Mouse (Mus musculus) kidney, embryonic 14.5 days (tissue): ENCODE results near the gene Gm21970. TPM values are rescaled to one million over a fixed set of nuclear protein-coding genes. Genes with fewer than 3 reads are reported as not detected.

ENCODE experiments used
- ATAC-seq: fragments of 200-750 bp; cut with Nextera tagmentation; 2 replicates; pipeline ENCODE4 v1.8.0; 2017; ENCODE audit warnings: moderate number of reproducible peaks, mild to moderate bottlenecking, moderate TSS enrichment, moderate library complexity; ENCODE audit not compliant: low FRiP score, low TSS enrichment
- H3K27ac ChIP-seq: fragments of 300-500 bp; sonication (generic); 2 replicates; pipeline ENCODE4 v1.5.1; 2014; ENCODE audit warnings: low read depth, mild to moderate bottlenecking, low read length, moderate library complexity, mixed read lengths
- H3K27me3 ChIP-seq: fragments of 300-500 bp; sonication (generic); 2 replicates; pipeline ENCODE4 v1.6.1; 2014; ENCODE audit warnings: mild to moderate bottlenecking, low read length; ENCODE audit not compliant: control insufficient read depth, insufficient read depth
- H3K36me3 ChIP-seq: fragments of 300-500 bp; sonication (generic); 2 replicates; pipeline ENCODE4 v1.6.1; 2014; ENCODE audit warnings: low read length, mixed read lengths; ENCODE audit not compliant: control insufficient read depth, insufficient read depth
- H3K4me1 ChIP-seq: fragments of 300-500 bp; sonication (generic); 2 replicates; pipeline ENCODE4 v1.6.1; 2014; ENCODE audit warnings: low read length, mixed read lengths; ENCODE audit not compliant: control insufficient read depth, insufficient read depth
- H3K4me2 ChIP-seq: fragments of 300-500 bp; sonication (generic); replicated peaks from 2 replicates; pipeline ENCODE4 v1.6.1; 2014; ENCODE audit warnings: low read depth, mild to moderate bottlenecking, low read length
- H3K4me3 ChIP-seq: fragments of 300-500 bp; sonication (generic); 2 replicates; pipeline ENCODE4 v1.5.1; 2014; ENCODE audit warnings: mild to moderate bottlenecking, low read length
- H3K9ac ChIP-seq: fragments of 300-500 bp; sonication (generic); 2 replicates; pipeline ENCODE4 v1.6.1; 2014; ENCODE audit warnings: low read depth, mild to moderate bottlenecking, low read length, moderate library complexity
- H3K9me3 ChIP-seq: fragments of 300-500 bp; sonication (generic); 2 replicates; pipeline ENCODE4 v1.6.1; 2016; ENCODE audit warnings: low read length; ENCODE audit not compliant: control insufficient read depth
- WGBS: fragments of 180-500 bp; shearing (Covaris S2); extraction: QIAGEN DNeasy Blood & Tissue Kit; methylation state at CpG from one replicate; pipeline ENCODE4 v1.1.7; 2014; 5-methylcytosine and 5-hydroxymethylcytosine counted together
- polyA plus RNA-seq: library from polyadenylated mRNA; unstranded; fragments of >200 nt; fragmentation: Nextera tagmentation; extraction: Ambion mirVana; gene quantifications from 2 replicates; pipeline ENCODE4 v1.2.1, GENCODE M21; 2014

Gm21970 gene
- polyA plus RNA-seq, 1 experiment from 2014 or later: not detected

GRCm38 (mm10) chr16:91441366-91441765 is 49.8 kb downstream of the Gm21970 start:
- no peak overlapping the region for H3K27ac ChIP-seq
- 0 out of 2 replicates have a peak, but pooled peaks have one; percentile 60 for ATAC-seq

GRCm38 (mm10) chr16:91441811-91442240 is 50.3 kb downstream of the Gm21970 start:
- Histone ChIP-seq H3K9ac (no peak overlapping the region), H3K36me3 (no peaks in the 10 kb centered on the region), H3K4me2 (no peak overlapping the region), H3K4me3 (no peak overlapping the region), H3K27me3 (no peaks in the 10 kb centered on the region), H3K9me3 (no peaks in the 10 kb centered on the region), H3K4me1 (no peaks in the 10 kb centered on the region), H3K27ac (no peak overlapping the region)
- no peak for ATAC-seq
- WGBS: 84% methylated on average over 7 of the region's 7 CpGs

More at GRCm38 (mm10) chr16:91441366-91441765, 49.8 kb downstream of the Gm21970 start:
- WGBS: 51% methylated on average over 7 of the region's 7 CpGs
- Histone ChIP-seq H3K36me3 (no peaks in the 10 kb centered on the region), H3K4me1 (no peaks in the 10 kb centered on the region), H3K9me3 (no peaks in the 10 kb centered on the region), H3K9ac (no peak overlapping the region), H3K27me3 (no peaks in the 10 kb centered on the region), H3K4me3 (no peak overlapping the region), H3K4me2 (no peak overlapping the region)

GRCm38 (mm10) chr16:91442446-91442845 is 50.9 kb downstream of the Gm21970 start:
- Histone ChIP-seq H3K9ac (no peak overlapping the region), H3K4me1 (no peaks in the 10 kb centered on the region), H3K4me2 (no peak overlapping the region), H3K27ac (no peak overlapping the region), H3K27me3 (no peaks in the 10 kb centered on the region), H3K4me3 (no peak overlapping the region), H3K9me3 (no peaks in the 10 kb centered on the region), H3K36me3 (no peaks in the 10 kb centered on the region)
- WGBS: 78% methylated on average over 4 of the region's 4 CpGs
- no peak for ATAC-seq

GRCm38 (mm10) chr16:91443211-91443611 is 51.7 kb downstream of the Gm21970 start:
- Histone ChIP-seq H3K9ac (no peak overlapping the region), H3K27me3 (no peaks in the 10 kb centered on the region), H3K36me3 (no peaks in the 10 kb centered on the region), H3K4me3 (no peak overlapping the region), H3K27ac (no peak overlapping the region), H3K4me1 (no peaks in the 10 kb centered on the region), H3K9me3 (no peaks in the 10 kb centered on the region), H3K4me2 (no peak overlapping the region)
- WGBS: 82% methylated on average over 8 of the region's 8 CpGs
- ATAC-seq: no peak

- no peaks in the 10 kb centered on the region for H3K9me3 ChIP-seq
- no peak overlapping the region for H3K4me3 ChIP-seq
- 90% methylated on average over 4 of the region's 4 CpGs for WGBS
- H3K4me1 ChIP-seq: no peaks in the 10 kb centered on the region
- no peaks in the 10 kb centered on the region for H3K27me3 ChIP-seq
- H3K4me2 ChIP-seq: no peak overlapping the region
- H3K27ac ChIP-seq: no peak overlapping the region
- no peaks in the 10 kb centered on the region for H3K36me3 ChIP-seq
- no peak for ATAC-seq
- H3K9ac ChIP-seq: no peak overlapping the region
These were observed 53.3 kb downstream of the Gm21970 start for GRCm38 (mm10) chr16:91444847-91445246.

- Histone ChIP-seq H3K4me3 (no peak overlapping the region), H3K4me1 (no peaks in the 10 kb centered on the region), H3K27me3 (no peaks in the 10 kb centered on the region), H3K4me2 (no peak overlapping the region), H3K9me3 (no peaks in the 10 kb centered on the region), H3K9ac (no peak overlapping the region), H3K36me3 (no peaks in the 10 kb centered on the region), H3K27ac (no peak overlapping the region)
- 68% methylated on average over 5 of the region's 5 CpGs for WGBS
- no peak for ATAC-seq
These were observed 54.0 kb downstream of the Gm21970 start for GRCm38 (mm10) chr16:91445566-91445965.

- no peaks in the 10 kb centered on the region for H3K9me3 ChIP-seq
- no peaks in the 10 kb centered on the region for H3K36me3 ChIP-seq
- H3K9ac ChIP-seq: no peak overlapping the region
- H3K27ac ChIP-seq: no peak overlapping the region
- no peak overlapping the region for H3K4me2 ChIP-seq
- no peak for ATAC-seq
- WGBS: 80% methylated on average over 8 of the region's 8 CpGs
- H3K4me1 ChIP-seq: no peaks in the 10 kb centered on the region
- H3K27me3 ChIP-seq: no peaks in the 10 kb centered on the region
- no peak overlapping the region for H3K4me3 ChIP-seq
These were observed 55.4 kb downstream of the Gm21970 start for GRCm38 (mm10) chr16:91446778-91447511.

GRCm38 (mm10) chr16:91447512-91447900 is 56.0 kb downstream of the Gm21970 start:
- H3K27ac ChIP-seq: no peak overlapping the region
- H3K9me3 ChIP-seq: no peaks in the 10 kb centered on the region
- no peaks in the 10 kb centered on the region for H3K36me3 ChIP-seq
- WGBS: 84% methylated on average over 6 of the region's 6 CpGs
- no peaks in the 10 kb centered on the region for H3K4me1 ChIP-seq
- H3K9ac ChIP-seq: no peak overlapping the region
- H3K4me2 ChIP-seq: no peak overlapping the region
- no peaks in the 10 kb centered on the region for H3K27me3 ChIP-seq
- H3K4me3 ChIP-seq: no peak overlapping the region
- no peak for ATAC-seq

GRCm38 (mm10) chr16:91448088-91448487 is 56.6 kb downstream of the Gm21970 start:
- ATAC-seq: no peak
- 98% methylated on average over 5 of the region's 5 CpGs for WGBS
- Histone ChIP-seq H3K36me3 (no peaks in the 10 kb centered on the region), H3K4me1 (no peaks in the 10 kb centered on the region), H3K9ac (no peak overlapping the region), H3K9me3 (no peaks in the 10 kb centered on the region), H3K27me3 (no peaks in the 10 kb centered on the region), H3K27ac (no peak overlapping the region), H3K4me3 (no peak overlapping the region), H3K4me2 (no peak overlapping the region)
